Mouse (Mus musculus) heart, adult 2 months (tissue): Measurements from ENCODE around the gene Tle2.

ENCODE experiments used
- CTCF ChIP-seq: fragments of 200-600 bp; IDR thresholded peaks from 2 replicates; pipeline ENCODE4 v1.8.1; 2022; ENCODE audit warnings: antibody characterized with exemption, mild to moderate bottlenecking, moderate library complexity
- POLR2A ChIP-seq: fragments of 200-500 bp; IDR thresholded peaks from 2 replicates; pipeline ENCODE4 v1.6.1; 2011; ENCODE audit warnings: mild to moderate bottlenecking, low read depth, low read length, control low read depth; ENCODE audit not compliant: insufficient read depth

GRCm38 (mm10) chr10:81626994-81627835, 52.9 kb downstream of the Tle2 start, which contains the start of gene Sirt6:
- TF ChIP-seq CTCF = no peak
- TF ChIP-seq POLR2A = peak; percentile 96
